Mouse (Mus musculus) midbrain, embryonic 14.5 days (tissue): ENCODE results near the gene Spats2. TPM values are rescaled to one million over a fixed set of nuclear protein-coding genes. Genes with fewer than 3 reads are reported as not detected.

ENCODE experiments used
- ATAC-seq: fragments of 200-750 bp; cut with Nextera tagmentation; 2 replicates; pipeline ENCODE4 v1.8.0; 2017; ENCODE audit warnings: moderate number of reproducible peaks, moderate library complexity; ENCODE audit not compliant: low FRiP score, low TSS enrichment
- DNase-seq: peaks from one replicate; pipeline ENCODE4 v3.0.0-alpha.2; 2015
- H3K27ac ChIP-seq: fragments of 300-500 bp; sonication (generic); replicated peaks from 2 replicates; pipeline ENCODE4 v1.5.1; 2014; ENCODE audit warnings: mild to moderate bottlenecking, low read depth, low read length, moderate library complexity
- H3K27me3 ChIP-seq: fragments of 300-500 bp; sonication (generic); 2 replicates; pipeline ENCODE4 v1.6.1; 2014; ENCODE audit warnings: low read length, control low read depth, mixed read lengths; ENCODE audit not compliant: control insufficient read depth, insufficient read depth
- H3K36me3 ChIP-seq: fragments of 300-500 bp; sonication (generic); 2 replicates; pipeline ENCODE4 v1.6.1; 2014; ENCODE audit warnings: low read length, control low read depth; ENCODE audit not compliant: control insufficient read depth, insufficient read depth
- H3K4me1 ChIP-seq: fragments of 300-500 bp; sonication (generic); 2 replicates; pipeline ENCODE4 v1.6.1; 2014; ENCODE audit warnings: mild to moderate bottlenecking, antibody characterized with exemption, low read length, control low read depth; ENCODE audit not compliant: control insufficient read depth, insufficient read depth
- H3K4me2 ChIP-seq: fragments of 300-500 bp; sonication (generic); 2 replicates; pipeline ENCODE4 v1.6.1; 2014; ENCODE audit warnings: mild to moderate bottlenecking, low read length, moderate library complexity
- H3K4me3 ChIP-seq: fragments of 300-500 bp; sonication (generic); replicated peaks from 2 replicates; pipeline ENCODE4 v1.5.1; 2014; ENCODE audit warnings: low read depth, low read length
- H3K9ac ChIP-seq: fragments of 300-500 bp; sonication (generic); replicated peaks from 2 replicates; pipeline ENCODE4 v1.6.1; 2014; ENCODE audit warnings: mild to moderate bottlenecking, low read length, moderate library complexity
- H3K9me3 ChIP-seq: fragments of 300-500 bp; sonication (generic); 2 replicates; pipeline ENCODE4 v1.6.1; 2016; ENCODE audit warnings: low read length, control low read depth, mixed read lengths; ENCODE audit not compliant: control insufficient read depth
- WGBS: fragments of 180-500 bp; shearing (Covaris S2); extraction: QIAGEN DNeasy Blood & Tissue Kit; methylation state at CpG from one replicate; pipeline ENCODE4 v1.1.7; 2014; 5-methylcytosine and 5-hydroxymethylcytosine counted together
- polyA plus RNA-seq: library from polyadenylated mRNA; unstranded; fragments of >200 nt; fragmentation: Nextera tagmentation; extraction: Ambion mirVana; gene quantifications from 2 replicates; pipeline ENCODE4 v1.2.1, GENCODE M21; 2014

The Spats2 gene
- polyA plus RNA-seq, 1 experiment from 2014 or later, result 41.6 TPM

- peak; percentile 56 for DNase-seq
- H3K36me3 ChIP-seq, result peaks cover 31% of the 10 kb centered on the region
- H3K4me2 ChIP-seq, result no peak overlapping the region
- H3K9me3 ChIP-seq, result no peaks in the 10 kb centered on the region
- no peak overlapping the region for H3K27ac ChIP-seq
- H3K9ac ChIP-seq, result no peak overlapping the region
- 55% methylated on average over 6 of the region's 6 CpGs for WGBS
- no peak overlapping the region for H3K4me3 ChIP-seq
- no peaks in the 10 kb centered on the region for H3K27me3 ChIP-seq
- ATAC-seq, result no peak
- no peaks in the 10 kb centered on the region for H3K4me1 ChIP-seq
Observed at GRCm38 (mm10) chr15:99195043-99195442, 69.3 kb downstream of the Spats2 start.

DNA sequence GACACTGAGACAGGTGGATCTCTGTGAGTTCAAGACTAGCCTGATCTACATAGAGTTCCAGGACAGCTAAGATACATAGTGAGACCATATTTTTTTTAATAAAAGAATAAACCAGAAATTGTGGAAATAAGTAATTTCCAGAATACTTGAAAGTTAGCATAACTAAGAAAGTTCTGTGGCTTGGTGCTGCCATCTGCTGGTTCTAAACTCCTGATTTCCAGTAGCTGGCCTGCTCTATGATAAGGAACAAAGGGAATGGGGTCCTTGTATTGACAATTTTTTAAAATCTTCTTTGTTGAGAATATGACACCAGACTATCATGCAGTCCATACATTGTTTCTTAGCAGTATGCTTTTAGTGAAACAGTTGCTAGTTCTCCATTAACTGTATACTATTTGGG is 73.0 kb downstream of the Spats2 start:
- H3K36me3 ChIP-seq, result peaks cover 26% of the 10 kb centered on the region
- H3K4me1 ChIP-seq, result no peaks in the 10 kb centered on the region
- no peaks in the 10 kb centered on the region for H3K27me3 ChIP-seq
- H3K9me3 ChIP-seq, result no peaks in the 10 kb centered on the region
- no peak overlapping the region for H3K4me3 ChIP-seq
- H3K4me2 ChIP-seq, result no peak overlapping the region
- DNase-seq, result peak; percentile 82
- H3K9ac ChIP-seq, result no peak overlapping the region
- ATAC-seq, result no peak
- H3K27ac ChIP-seq, result no peak overlapping the region

DNA sequence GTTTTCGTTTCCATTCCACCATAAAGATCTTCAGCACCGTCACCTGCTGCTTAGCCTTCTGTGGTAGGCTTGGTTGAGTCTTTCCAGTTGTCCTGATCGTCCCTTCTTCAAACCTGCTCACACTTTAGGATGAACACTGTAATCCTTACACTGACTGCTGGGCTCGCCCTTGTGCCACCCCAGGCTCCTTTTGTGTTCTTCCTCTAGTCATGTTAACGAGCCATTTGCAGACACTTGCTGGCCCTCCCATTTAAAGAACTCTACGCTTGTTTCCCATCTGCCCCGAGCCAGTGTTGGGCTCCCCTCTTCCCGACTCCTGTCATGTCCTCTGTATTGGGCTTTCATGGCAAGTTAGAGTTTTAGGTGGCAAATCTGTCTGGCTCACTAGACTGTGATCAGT is 80.2 kb downstream of the Spats2 start:
- ATAC-seq (no peak), DNase-seq (no peak)
- no peaks in the 10 kb centered on the region for H3K4me1 ChIP-seq
- H3K9me3 ChIP-seq, result no peaks in the 10 kb centered on the region
- no peak overlapping the region for H3K9ac ChIP-seq
- H3K27ac ChIP-seq, result no peak overlapping the region
- H3K27me3 ChIP-seq, result no peaks in the 10 kb centered on the region
- no peak overlapping the region for H3K4me3 ChIP-seq
- no peak overlapping the region for H3K4me2 ChIP-seq
- WGBS, result 79% methylated on average over 8 of the region's 8 CpGs
- H3K36me3 ChIP-seq, result peaks cover 55% of the 10 kb centered on the region

DNA sequence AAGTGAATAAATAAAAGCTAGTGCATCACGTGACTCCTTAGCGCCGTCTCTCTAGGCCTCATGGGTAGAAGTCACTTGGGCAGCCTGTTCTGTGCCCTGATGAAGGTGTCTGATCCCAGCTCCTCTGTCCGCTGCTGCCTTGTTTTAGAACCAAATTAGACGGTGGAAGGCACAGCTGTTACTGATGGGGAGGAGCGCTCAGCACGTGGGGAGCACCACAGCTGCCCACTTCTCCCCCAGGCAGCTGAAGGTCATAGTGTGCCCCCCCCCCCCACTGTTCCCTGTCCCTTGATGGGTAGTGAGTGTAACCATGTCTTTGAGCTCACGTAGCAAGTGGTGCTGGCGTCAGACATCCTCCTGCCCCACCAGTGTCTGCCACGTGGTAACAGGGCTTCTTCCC is 87.5 kb downstream of the Spats2 start:
- Histone ChIP-seq H3K4me3 (no peak overlapping the region), H3K9me3 (no peaks in the 10 kb centered on the region), H3K4me1 (no peaks in the 10 kb centered on the region), H3K27ac (no peak overlapping the region), H3K9ac (no peak overlapping the region), H3K27me3 (no peaks in the 10 kb centered on the region), H3K4me2 (no peak overlapping the region), H3K36me3 (peaks cover 58% of the 10 kb centered on the region)
- no peak for DNase-seq
- no peak for ATAC-seq
- 90% methylated on average over 10 of the region's 10 CpGs for WGBS

DNA sequence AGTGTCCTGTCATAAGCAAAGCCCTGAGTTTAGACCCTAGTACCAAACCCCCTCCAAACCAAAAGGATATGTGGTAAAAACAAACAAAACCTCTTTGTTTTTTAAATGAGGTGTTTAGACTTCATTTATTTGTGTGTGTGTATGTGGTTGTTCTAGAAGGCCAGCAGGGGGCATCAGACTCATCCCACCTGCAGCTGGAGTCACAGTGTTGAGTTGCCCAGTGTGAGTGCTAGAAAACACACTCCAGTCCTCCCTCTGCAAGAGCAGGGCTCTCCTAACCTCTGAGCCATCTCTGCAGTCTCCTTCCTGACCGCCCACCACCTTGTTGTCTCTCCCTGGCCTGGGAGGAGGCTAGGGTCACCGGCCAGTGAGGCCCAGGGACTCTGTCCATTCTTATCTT is 89.2 kb downstream of the Spats2 start:
- no peak overlapping the region for H3K9ac ChIP-seq
- H3K27me3 ChIP-seq, result peaks cover 3% of the 10 kb centered on the region; the same call in 1 of the 2 replicates
- H3K27ac ChIP-seq, result no peak overlapping the region
- ATAC-seq, result no peak
- H3K4me2 ChIP-seq, result no peak overlapping the region
- 78% methylated on average over 2 of the region's 2 CpGs for WGBS
- peaks cover 43% of the 10 kb centered on the region for H3K36me3 ChIP-seq
- peak; percentile 26 for DNase-seq
- no peaks in the 10 kb centered on the region for H3K4me1 ChIP-seq
- H3K9me3 ChIP-seq, result no peaks in the 10 kb centered on the region
- H3K4me3 ChIP-seq, result no peak overlapping the region

GRCm38 (mm10) chr15:99215741-99216463 is 90.2 kb downstream of the Spats2 start:
- H3K9me3 ChIP-seq, result no peaks in the 10 kb centered on the region
- no peak overlapping the region for H3K4me3 ChIP-seq
- peaks cover 35% of the 10 kb centered on the region for H3K36me3 ChIP-seq
- 90% methylated on average over 11 of the region's 11 CpGs for WGBS
- H3K9ac ChIP-seq, result no peak overlapping the region
- no peak overlapping the region for H3K27ac ChIP-seq
- no peak overlapping the region for H3K4me2 ChIP-seq
- peaks cover 12% of the 10 kb centered on the region for H3K27me3 ChIP-seq
- no peaks in the 10 kb centered on the region for H3K4me1 ChIP-seq
- no peak for ATAC-seq
- DNase-seq, result no peak

- H3K4me2 ChIP-seq, result no peak overlapping the region
- no peak overlapping the region for H3K27ac ChIP-seq
- H3K4me3 ChIP-seq, result no peak overlapping the region
- no peaks in the 10 kb centered on the region for H3K9me3 ChIP-seq
- ATAC-seq (no peak), DNase-seq (no peak)
- peaks cover 28% of the 10 kb centered on the region for H3K27me3 ChIP-seq
- no peaks in the 10 kb centered on the region for H3K4me1 ChIP-seq
- H3K9ac ChIP-seq, result no peak overlapping the region
- 88% methylated on average over 4 of the region's 4 CpGs for WGBS
- H3K36me3 ChIP-seq, result peaks cover 18% of the 10 kb centered on the region
Observed at GRCm38 (mm10) chr15:99217630-99218029, 91.9 kb downstream of the Spats2 start.

DNA sequence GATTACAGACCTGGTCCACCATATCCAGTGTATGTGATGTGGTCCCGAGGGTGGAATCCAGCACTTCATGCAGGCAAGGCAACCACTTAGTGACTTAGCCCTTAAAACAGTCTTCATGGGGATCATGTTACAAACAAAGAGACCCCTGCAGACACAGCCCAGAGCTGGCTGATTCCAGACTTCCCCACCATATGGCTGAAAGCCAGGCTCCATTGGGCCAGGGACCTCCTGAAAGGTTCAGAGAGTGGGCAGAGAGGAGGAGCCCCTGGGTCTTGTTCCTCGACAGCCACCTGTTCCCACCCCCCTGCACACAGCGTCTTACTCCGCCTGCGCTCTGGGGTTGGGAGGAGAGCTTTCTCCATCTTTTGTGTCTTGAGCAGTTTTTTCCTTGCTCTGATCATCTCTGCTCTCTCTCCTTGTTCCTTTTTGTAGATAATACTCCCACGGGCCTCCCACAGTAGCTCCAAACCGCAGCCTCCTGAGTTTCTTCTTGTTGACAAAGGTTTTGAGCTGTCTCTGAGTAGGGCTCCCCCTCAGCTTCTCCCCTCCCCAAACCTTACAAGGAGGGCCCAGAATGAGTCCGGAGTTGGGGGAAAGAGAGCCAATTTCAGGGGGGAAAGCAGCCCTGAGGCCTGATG is 95.7 kb downstream of the Spats2 start:
- no peaks in the 10 kb centered on the region for H3K9me3 ChIP-seq
- 6% methylated on average over 8 of the region's 8 CpGs for WGBS
- DNase-seq, result no peak

More for the DNA sequence above, 95.7 kb downstream of the Spats2 start:
- no peaks in the 10 kb centered on the region for H3K36me3 ChIP-seq
- no peak for ATAC-seq
- H3K4me3 ChIP-seq, result no peak overlapping the region
- H3K9ac ChIP-seq, result no peak overlapping the region
- peaks cover 62% of the 10 kb centered on the region for H3K27me3 ChIP-seq
- H3K4me1 ChIP-seq, result peaks cover 13% of the 10 kb centered on the region; the same call in 1 of the 2 replicates
- no peak overlapping the region for H3K4me2 ChIP-seq
- no peak overlapping the region for H3K27ac ChIP-seq
